Mouse (Mus musculus): ENCODE results near the gene Polr3gl. TPM values are rescaled to one million over a fixed set of nuclear protein-coding genes. Genes with fewer than 3 reads are reported as not detected.

Gene Polr3gl
- polyA plus RNA-seq, 1 experiment from 2014 or later = 8.9 TPM

DNA sequence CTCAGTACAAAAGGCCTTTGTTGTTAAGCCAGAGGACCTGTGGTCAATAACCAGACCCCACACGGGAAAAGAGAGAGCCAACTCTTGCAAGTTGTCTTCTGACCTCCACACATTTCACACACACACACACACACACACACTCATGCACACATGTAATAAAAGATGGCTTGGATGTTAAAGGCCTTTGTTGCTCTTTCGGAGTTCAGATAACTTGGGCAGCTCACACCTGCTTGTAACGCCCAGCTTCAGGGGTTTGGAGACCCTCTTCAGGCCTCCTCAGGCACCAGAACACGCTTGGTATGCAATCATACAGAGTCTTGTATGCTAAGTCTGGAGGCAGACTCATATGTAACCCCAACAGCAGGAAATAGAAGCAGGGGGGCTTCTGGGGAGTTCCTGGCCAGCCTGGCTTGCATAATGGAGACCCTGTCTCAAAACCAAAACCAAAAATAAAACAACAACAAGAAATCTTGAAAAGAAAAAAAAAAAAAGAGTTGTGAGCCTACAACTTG is 14.7 kb downstream of the Polr3gl start:
- ATAC-seq (ENCODE audit: low read depth) (no peak), DNase-seq (ENCODE audit: low spot score) (no peak)
- Histone ChIP-seq H3K9ac (ENCODE audit: low read depth, low read length) (no peak overlapping the region), H3K36me3 (ENCODE audit: control insufficient read depth, insufficient read depth, low read length) (peaks cover 5% of the 10 kb centered on the region; the same call in 1 of the 2 replicates), H3K27ac (replicated peaks; ENCODE audit: low read depth, low read length) (no peak overlapping the region), H3K4me2 (ENCODE audit: low read depth, low read length) (no peak overlapping the region), H3K4me3 (ENCODE audit: low read depth, low read length) (no peak overlapping the region), H3K4me1 (ENCODE audit: control insufficient read depth, insufficient read depth, low read length) (peaks cover 8% of the 10 kb centered on the region), H3K9me3 (ENCODE audit: control insufficient read depth, low read length) (no peaks in the 10 kb centered on the region), H3K27me3 (replicated peaks; ENCODE audit: control insufficient read depth, insufficient read depth, low read length) (no peaks in the 10 kb centered on the region)
- 67% methylated on average over 4 of the region's 4 CpGs for WGBS

DNA sequence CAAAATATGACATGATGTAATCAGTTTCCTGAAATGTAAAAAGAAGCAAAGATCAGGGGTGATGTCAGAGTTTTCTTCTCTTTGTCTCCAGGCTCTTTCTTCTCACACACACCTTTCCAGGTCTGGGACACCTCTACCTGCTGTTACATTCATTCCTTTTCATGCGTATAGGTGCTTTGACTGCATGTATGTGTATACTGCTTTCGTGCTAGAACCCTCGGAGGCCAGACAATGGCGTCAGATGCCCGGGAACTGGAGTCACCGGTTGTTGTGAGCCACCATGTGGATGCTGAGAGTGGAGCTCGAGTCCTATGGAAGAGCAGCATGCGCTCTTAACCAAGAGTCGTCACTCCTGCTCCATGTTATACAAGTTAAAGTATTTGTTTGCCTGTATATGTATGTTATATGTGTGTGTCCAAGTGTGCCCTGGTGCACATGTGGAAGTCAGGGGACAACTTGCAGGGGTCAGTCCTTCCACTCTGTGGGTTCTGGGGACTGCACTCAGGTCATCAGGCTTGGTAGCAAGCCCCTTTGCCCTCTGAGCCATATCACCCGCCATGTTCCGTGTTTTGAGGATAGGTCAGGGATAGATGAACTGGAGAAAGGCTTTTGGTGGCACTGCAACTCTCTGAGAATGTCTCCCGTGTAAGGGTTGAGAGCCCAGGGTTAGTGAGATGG is 15.3 kb downstream of the Polr3gl start:
- WGBS = 79% methylated on average over 12 of the region's 12 CpGs

DNA sequence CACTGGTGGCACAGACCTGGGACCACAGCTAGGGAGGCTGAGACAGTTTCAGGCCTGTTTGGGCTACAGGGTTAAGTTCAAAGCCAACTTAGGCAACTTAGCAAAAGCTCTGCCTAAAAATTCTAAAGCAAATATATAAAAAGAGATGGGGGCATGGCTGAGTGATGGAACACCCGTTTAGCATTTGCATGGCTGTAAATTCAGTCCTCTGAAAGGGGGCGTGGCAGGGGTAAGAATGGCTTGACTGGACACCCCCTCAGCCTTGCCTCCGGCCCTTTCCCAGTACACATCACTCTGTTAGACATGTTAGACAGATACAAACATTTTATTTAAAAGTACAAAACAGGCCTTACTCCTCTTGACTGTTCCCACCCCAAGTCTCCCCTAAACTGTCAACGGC is 16.4 kb downstream of the Polr3gl start:
- ATAC-seq (ENCODE audit: low read depth) = no peak
- H3K4me2 ChIP-seq (ENCODE audit: low read depth, low read length) = peak overlapping the region; percentile 41; the same call in 1 of the 2 replicates

More for the DNA sequence above, 15.3 kb downstream of the Polr3gl start:
- H3K27me3 ChIP-seq (replicated peaks; ENCODE audit: control insufficient read depth, insufficient read depth, low read length) = no peaks in the 10 kb centered on the region
- no peak for ATAC-seq (ENCODE audit: low read depth)
- no peak overlapping the region for H3K4me2 ChIP-seq (ENCODE audit: low read depth, low read length)
- peaks cover 8% of the 10 kb centered on the region for H3K4me1 ChIP-seq (ENCODE audit: control insufficient read depth, insufficient read depth, low read length)
- H3K9ac ChIP-seq (ENCODE audit: low read depth, low read length) = no peak overlapping the region
- H3K27ac ChIP-seq (replicated peaks; ENCODE audit: low read depth, low read length) = no peak overlapping the region
- no peaks in the 10 kb centered on the region for H3K9me3 ChIP-seq (ENCODE audit: control insufficient read depth, low read length)
- no peak overlapping the region for H3K4me3 ChIP-seq (ENCODE audit: low read depth, low read length)
- peaks cover 5% of the 10 kb centered on the region; the same call in 1 of the 2 replicates for H3K36me3 ChIP-seq (ENCODE audit: control insufficient read depth, insufficient read depth, low read length)
- no peak for DNase-seq (ENCODE audit: low spot score)

DNA sequence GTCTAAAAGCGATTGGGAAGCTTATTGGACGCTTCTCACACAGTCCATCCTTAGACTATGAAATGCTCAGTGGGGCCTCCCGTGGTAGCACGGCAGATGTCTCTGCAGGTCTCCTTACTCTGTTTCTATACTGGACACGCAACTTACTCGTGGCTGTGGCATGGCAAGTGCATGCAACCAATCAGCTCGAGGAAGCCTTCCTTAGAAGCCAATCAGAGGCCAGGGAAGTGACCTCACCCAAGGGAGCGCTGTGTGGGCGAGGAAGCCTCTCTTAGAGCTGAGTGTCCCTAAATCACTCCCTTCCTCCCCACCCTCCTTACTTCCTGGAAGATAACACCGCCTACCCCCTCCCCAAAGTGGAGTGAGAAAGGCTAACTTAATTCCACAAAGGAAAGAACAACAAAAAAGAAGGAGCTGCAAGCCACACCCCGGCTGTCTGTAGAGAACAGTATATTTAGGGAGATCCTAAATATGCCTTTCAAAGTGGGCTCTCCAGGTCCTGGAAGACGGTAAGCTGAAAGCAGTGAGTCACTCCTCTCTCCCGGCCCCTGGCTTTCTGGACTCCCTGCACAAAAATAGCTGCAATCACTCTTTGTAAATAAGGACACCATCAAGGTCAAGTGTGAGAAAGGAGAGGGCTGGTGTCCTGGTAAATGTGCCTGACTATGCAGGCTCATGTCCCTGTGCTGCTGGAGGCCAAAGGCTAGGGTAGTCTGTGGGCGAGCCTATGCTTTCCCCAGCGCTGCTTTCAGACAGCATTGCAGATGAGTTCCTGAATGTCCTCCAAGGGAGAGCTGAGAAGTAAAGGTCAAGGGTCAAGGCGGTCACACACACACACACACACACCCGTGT is 17.1 kb downstream of the Polr3gl start, which contains the start of gene Gm16253:
Gm16253 (plus strand) TSS at position 295 of the 852 bp plus-strand sequence.
- DNase-seq (ENCODE audit: low spot score) (peak; percentile 97), ATAC-seq (ENCODE audit: low read depth) (peak; percentile 94)
- no peaks in the 10 kb centered on the region for H3K9me3 ChIP-seq (ENCODE audit: control insufficient read depth, low read length)
- H3K4me3 ChIP-seq (ENCODE audit: low read depth, low read length) = peak within 1 kb of the TSS; percentile 3; the same call in 1 of the 2 replicates
- peaks cover 5% of the 10 kb centered on the region; the same call in 1 of the 2 replicates for H3K36me3 ChIP-seq (ENCODE audit: control insufficient read depth, insufficient read depth, low read length)
- peak within 1 kb of the TSS; percentile 41 for H3K4me2 ChIP-seq (ENCODE audit: low read depth, low read length)
- peaks cover 8% of the 10 kb centered on the region for H3K4me1 ChIP-seq (ENCODE audit: control insufficient read depth, insufficient read depth, low read length)
- 26% methylated on average over 17 of the region's 17 CpGs for WGBS
- H3K9ac ChIP-seq (ENCODE audit: low read depth, low read length) = 0 out of 2 replicates have a peak within 1 kb of the TSS, but pooled peaks have one; percentile 45
- H3K27me3 ChIP-seq (replicated peaks; ENCODE audit: control insufficient read depth, insufficient read depth, low read length) = no peaks in the 10 kb centered on the region
- peak within 1 kb of the TSS; percentile 72 for H3K27ac ChIP-seq (replicated peaks; ENCODE audit: low read depth, low read length)

More for the DNA sequence above, 16.4 kb downstream of the Polr3gl start:
- Histone ChIP-seq H3K27ac (replicated peaks; ENCODE audit: low read depth, low read length) (peak overlapping the region; percentile 72), H3K27me3 (replicated peaks; ENCODE audit: control insufficient read depth, insufficient read depth, low read length) (no peaks in the 10 kb centered on the region), H3K9me3 (ENCODE audit: control insufficient read depth, low read length) (no peaks in the 10 kb centered on the region), H3K36me3 (ENCODE audit: control insufficient read depth, insufficient read depth, low read length) (peaks cover 5% of the 10 kb centered on the region; the same call in 1 of the 2 replicates), H3K4me3 (ENCODE audit: low read depth, low read length) (no peak overlapping the region), H3K9ac (ENCODE audit: low read depth, low read length) (no peak overlapping the region), H3K4me1 (ENCODE audit: control insufficient read depth, insufficient read depth, low read length) (peaks cover 8% of the 10 kb centered on the region)
- DNase-seq (ENCODE audit: low spot score) = no peak
- WGBS = 75% methylated on average over 4 of the region's 4 CpGs

DNA sequence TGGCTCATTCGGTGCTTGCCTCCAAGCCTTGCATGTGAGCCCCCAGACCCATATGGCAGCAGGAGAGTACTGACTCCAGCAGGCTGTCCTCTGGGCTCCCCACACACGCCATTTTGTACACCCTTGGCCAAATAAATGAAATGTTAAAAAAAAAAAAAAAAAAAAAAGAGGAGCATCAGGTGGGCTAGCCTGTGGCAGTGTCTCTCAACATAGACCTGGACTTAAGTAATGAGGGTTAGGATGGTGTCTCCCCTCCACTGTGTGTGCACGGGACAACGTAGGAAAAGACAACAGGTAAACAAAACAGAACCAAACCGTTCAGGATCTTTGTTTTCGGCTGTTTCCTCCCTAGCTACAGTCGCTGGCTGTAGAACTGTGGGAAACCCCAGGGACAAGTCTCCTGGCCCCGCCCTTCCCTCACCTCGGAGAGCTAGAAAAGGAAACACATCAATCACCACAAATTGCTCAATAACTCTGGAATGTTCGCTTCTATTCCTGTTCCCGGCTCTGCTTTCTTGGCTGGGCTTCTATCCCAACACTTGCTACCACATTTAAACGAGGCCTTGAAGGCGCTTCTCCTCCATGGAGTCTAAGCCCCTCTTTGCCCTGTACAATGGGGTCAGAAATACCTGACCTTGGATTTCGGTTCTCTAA is 17.8 kb downstream of the Polr3gl start:
- H3K9ac ChIP-seq (ENCODE audit: low read depth, low read length) = no peak overlapping the region
- peaks cover 8% of the 10 kb centered on the region for H3K4me1 ChIP-seq (ENCODE audit: control insufficient read depth, insufficient read depth, low read length)
- 38% methylated on average over 14 of the region's 14 CpGs for WGBS
- H3K4me2 ChIP-seq (ENCODE audit: low read depth, low read length) = peak overlapping the region; percentile 41
- H3K36me3 ChIP-seq (ENCODE audit: control insufficient read depth, insufficient read depth, low read length) = peaks cover 5% of the 10 kb centered on the region; the same call in 1 of the 2 replicates
- H3K27ac ChIP-seq (replicated peaks; ENCODE audit: low read depth, low read length) = peak overlapping the region; percentile 72
- no peaks in the 10 kb centered on the region for H3K27me3 ChIP-seq (replicated peaks; ENCODE audit: control insufficient read depth, insufficient read depth, low read length)
- peak; percentile 82 for DNase-seq (ENCODE audit: low spot score)
- H3K4me3 ChIP-seq (ENCODE audit: low read depth, low read length) = peak overlapping the region; percentile 3; the same call in 1 of the 2 replicates
- no peaks in the 10 kb centered on the region for H3K9me3 ChIP-seq (ENCODE audit: control insufficient read depth, low read length)
- ATAC-seq (ENCODE audit: low read depth) = peak; percentile 17

DNA sequence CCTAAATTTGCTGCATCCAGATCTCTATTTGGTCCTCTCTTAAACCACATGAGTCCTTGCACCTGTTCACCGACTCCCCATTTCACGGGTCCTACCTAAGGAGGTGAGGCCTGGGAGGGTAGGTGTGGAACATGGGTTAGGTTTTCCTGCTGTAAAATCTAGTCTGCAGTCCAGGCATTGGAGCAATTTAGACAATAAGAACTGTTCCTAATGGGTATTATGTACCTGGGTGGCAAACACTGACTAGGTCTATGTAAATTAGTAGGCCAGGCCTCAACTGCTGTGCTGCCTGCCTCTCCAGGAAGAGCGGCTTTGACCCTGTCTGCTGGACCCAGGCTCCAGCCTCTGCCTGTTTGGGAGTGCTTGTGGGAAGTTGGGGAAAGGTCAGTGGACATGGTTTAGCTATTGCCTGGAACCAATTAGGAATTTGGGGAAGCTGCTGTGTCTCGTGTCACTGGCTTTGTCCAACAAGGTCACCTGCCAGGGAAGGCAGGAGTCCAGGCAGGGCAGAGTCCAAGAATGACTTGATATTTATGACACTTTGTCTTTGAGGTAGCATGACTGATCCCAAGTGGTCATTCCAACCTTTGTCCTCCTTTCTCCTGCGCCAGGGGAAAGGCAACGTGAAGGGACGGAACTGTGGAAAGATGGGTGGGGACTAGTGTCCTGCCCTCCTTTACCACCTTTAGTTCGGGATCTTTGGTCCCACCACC is 18.6 kb downstream of the Polr3gl start:
- Histone ChIP-seq H3K9ac (ENCODE audit: low read depth, low read length) (no peak overlapping the region), H3K4me1 (ENCODE audit: control insufficient read depth, insufficient read depth, low read length) (peaks cover 8% of the 10 kb centered on the region), H3K36me3 (ENCODE audit: control insufficient read depth, insufficient read depth, low read length) (peaks cover 5% of the 10 kb centered on the region; the same call in 1 of the 2 replicates), H3K27ac (replicated peaks; ENCODE audit: low read depth, low read length) (peak overlapping the region; percentile 72; the same call in 1 of the 2 replicates), H3K4me2 (ENCODE audit: low read depth, low read length) (no peak overlapping the region), H3K27me3 (replicated peaks; ENCODE audit: control insufficient read depth, insufficient read depth, low read length) (no peaks in the 10 kb centered on the region), H3K9me3 (ENCODE audit: control insufficient read depth, low read length) (no peaks in the 10 kb centered on the region), H3K4me3 (ENCODE audit: low read depth, low read length) (no peak overlapping the region)
- 85% methylated on average over 8 of the region's 8 CpGs for WGBS
- no peak for ATAC-seq (ENCODE audit: low read depth)
- no peak for DNase-seq (ENCODE audit: low spot score)

DNA sequence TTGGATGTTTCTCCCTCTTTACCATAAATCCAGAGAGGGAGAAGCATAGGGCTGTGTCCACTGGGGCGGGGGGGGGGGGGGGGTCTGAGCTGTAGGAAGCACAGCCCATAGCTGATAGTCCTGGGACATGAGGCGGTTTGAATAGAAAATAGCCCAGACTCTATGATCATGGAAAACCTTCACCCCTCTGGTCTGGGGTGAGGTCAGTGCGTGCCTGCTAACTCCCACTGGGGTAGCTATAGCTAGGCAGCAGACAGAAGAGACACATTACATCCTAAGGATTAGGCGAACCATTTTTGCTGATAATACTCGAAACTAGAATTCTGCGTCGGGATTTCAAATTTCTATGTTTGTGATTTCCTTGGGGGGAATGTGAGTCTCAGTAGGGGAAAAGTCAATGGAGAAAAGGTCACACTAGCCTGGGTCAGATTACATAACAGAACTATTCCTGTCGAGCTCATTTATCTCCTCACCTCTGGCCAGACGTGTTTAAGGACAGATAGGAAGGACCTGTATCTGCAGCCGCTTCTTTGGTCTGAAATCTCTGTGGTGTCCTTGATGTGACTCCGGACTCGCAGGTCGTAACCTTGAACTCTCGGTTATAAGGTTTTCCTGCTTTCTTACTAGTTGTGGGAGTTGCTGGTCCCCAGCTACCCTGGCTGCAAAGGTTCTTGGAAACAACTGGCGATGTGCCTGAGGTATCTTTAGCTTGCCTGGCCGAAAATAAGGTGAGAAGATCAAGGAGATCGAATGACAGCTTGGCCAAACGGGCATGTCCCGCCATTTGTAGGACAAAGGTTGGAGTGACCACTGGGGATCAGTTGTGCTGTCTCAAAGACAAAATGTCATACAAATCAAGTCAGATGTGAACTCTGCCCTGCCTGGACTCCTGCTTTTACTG is 20.1 kb downstream of the Polr3gl start:
- H3K4me3 ChIP-seq (ENCODE audit: low read depth, low read length) = no peak overlapping the region
- DNase-seq (ENCODE audit: low spot score) (no peak), ATAC-seq (ENCODE audit: low read depth) (no peak)
- H3K4me2 ChIP-seq (ENCODE audit: low read depth, low read length) = no peak overlapping the region
- H3K9ac ChIP-seq (ENCODE audit: low read depth, low read length) = no peak overlapping the region
- WGBS = 61% methylated on average over 18 of the region's 19 CpGs
- H3K4me1 ChIP-seq (ENCODE audit: control insufficient read depth, insufficient read depth, low read length) = peaks cover 8% of the 10 kb centered on the region
- no peaks in the 10 kb centered on the region for H3K9me3 ChIP-seq (ENCODE audit: control insufficient read depth, low read length)
- H3K27me3 ChIP-seq (replicated peaks; ENCODE audit: control insufficient read depth, insufficient read depth, low read length) = no peaks in the 10 kb centered on the region
- no peaks in the 10 kb centered on the region for H3K36me3 ChIP-seq (ENCODE audit: control insufficient read depth, insufficient read depth, low read length)
- H3K27ac ChIP-seq (replicated peaks; ENCODE audit: low read depth, low read length) = no peak overlapping the region

Data from embryonic facial prominence, embryonic 14.5 days (tissue).